Mouse (Mus musculus) C2C12 (cell line): ENCODE measurements at regions not wholly inside any gene's neighbourhood (a gene's known extent, or its start where the extent isn't known, plus 50 kb on each side); places are given as distances from the start of the nearest gene placed in this dataset.

Experiments used
- H3K27me3 ChIP-seq: one replicate; pipeline ENCODE4 v1.6.1; 2011; ENCODE audit not compliant: control insufficient read depth, insufficient read depth, insufficient read length
- H3K36me3 ChIP-seq: one replicate; pipeline ENCODE4 v1.6.1; 2011; ENCODE audit not compliant: control insufficient read depth, insufficient read depth
- H3K4me3 ChIP-seq: one replicate; pipeline ENCODE4 v1.5.1; 2011; ENCODE audit warnings: mild to moderate bottlenecking, control low read depth; ENCODE audit not compliant: poor library complexity, insufficient read depth, severe bottlenecking
- H3K79me2 ChIP-seq: one replicate; pipeline ENCODE4 v1.6.1; 2011; ENCODE audit not compliant: control insufficient read depth, insufficient read depth
- H3K79me3 ChIP-seq: one replicate; pipeline ENCODE4 v1.6.1; 2011; ENCODE audit warnings: low read depth, control low read depth
- H3ac ChIP-seq: one replicate; pipeline ENCODE3; 2011; ENCODE audit warnings: low read depth; ENCODE audit not compliant: control insufficient read depth, insufficient read length
- CEBPB ChIP-seq: IDR thresholded peaks from one replicate; pipeline ENCODE4 v1.6.1; 2011; ENCODE audit warnings: low read depth, mild to moderate bottlenecking, control low read depth, moderate library complexity
- CTCF ChIP-seq: IDR thresholded peaks from one replicate; pipeline ENCODE4 v1.5.1; 2011; ENCODE audit not compliant: control insufficient read depth, insufficient read depth, insufficient read length
- FOSL1 ChIP-seq: IDR thresholded peaks from one replicate; pipeline ENCODE4 v1.8.0; 2011; ENCODE audit warnings: mild to moderate bottlenecking, low read length; ENCODE audit not compliant: poor library complexity, insufficient read depth, severe bottlenecking
- MAX ChIP-seq: IDR thresholded peaks from one replicate; pipeline ENCODE4 v1.6.1; 2011; ENCODE audit warnings: mild to moderate bottlenecking, control low read depth
- MYOD1 ChIP-seq: IDR thresholded peaks from one replicate; pipeline ENCODE4 v1.6.1; 2011; ENCODE audit warnings: low read depth; ENCODE audit not compliant: control insufficient read depth, insufficient read length
- MYOG ChIP-seq: IDR thresholded peaks from one replicate; pipeline ENCODE4 v1.6.1; 2011; ENCODE audit not compliant: control insufficient read depth, insufficient read length; ENCODE audit errors: extremely low read depth
- USF1 ChIP-seq: IDR thresholded peaks from one replicate; pipeline ENCODE4 v1.6.1; 2011; ENCODE audit warnings: low read depth, mild to moderate bottlenecking, control low read depth, moderate library complexity

DNA sequence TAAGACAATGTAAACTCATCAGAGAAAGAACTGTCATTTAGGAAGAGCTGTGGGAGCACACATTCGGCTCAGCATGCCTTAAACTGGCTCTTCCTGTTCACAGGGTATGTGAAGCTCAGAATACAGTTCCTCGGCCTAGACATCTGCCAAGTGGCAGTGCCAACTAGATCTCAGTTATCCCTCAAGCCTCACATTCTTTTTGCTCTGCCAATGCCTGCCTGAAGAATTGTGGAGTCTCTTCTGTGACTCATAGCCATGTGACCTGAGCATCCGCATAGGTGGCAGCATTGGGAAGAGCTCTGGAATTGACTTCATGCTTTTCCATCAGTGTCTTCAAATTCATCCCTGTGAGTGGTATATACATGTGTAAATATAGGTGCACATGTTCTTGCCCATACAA is 59.7 kb downstream of the Prlhr start:
- Histone ChIP-seq H3K4me3 (no peak overlapping the region), H3K27me3 (no peaks in the 10 kb centered on the region), H3K79me2 (no peaks in the 10 kb centered on the region), H3ac (no peak overlapping the region), H3K36me3 (no peaks in the 10 kb centered on the region), H3K79me3 (no peaks in the 10 kb centered on the region)
- no peak for TF ChIP-seq MYOD1
- peak; percentile 36 for TF ChIP-seq USF1

DNA sequence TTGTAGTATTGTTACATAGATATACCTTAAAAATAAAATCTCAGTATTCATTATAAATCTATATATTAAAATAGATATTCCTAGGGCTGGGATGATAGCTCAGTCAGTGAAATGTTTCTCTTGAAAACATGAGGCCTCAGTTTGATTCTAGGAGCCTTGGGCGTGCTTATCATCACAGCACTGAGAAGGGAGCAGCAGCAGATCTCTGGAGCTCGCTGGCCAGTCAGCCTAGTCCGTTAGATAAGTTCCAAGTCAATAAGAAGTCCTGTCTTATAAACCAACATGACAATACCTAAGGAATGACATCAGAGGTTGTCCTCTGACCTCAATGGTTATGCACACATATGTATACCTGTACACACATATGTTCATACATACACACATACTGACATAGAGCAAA is 68.7 kb downstream of the Prlhr start:
- TF ChIP-seq MAX (no peak), MYOG (no peak), MYOD1 (no peak), USF1 (no peak), CTCF (no peak), CEBPB (no peak), FOSL1 (no peak)
- Histone ChIP-seq H3K27me3 (no peaks in the 10 kb centered on the region), H3K36me3 (no peaks in the 10 kb centered on the region), H3K4me3 (no peak overlapping the region), H3K79me2 (no peaks in the 10 kb centered on the region), H3ac (no peak overlapping the region), H3K79me3 (no peaks in the 10 kb centered on the region)

DNA sequence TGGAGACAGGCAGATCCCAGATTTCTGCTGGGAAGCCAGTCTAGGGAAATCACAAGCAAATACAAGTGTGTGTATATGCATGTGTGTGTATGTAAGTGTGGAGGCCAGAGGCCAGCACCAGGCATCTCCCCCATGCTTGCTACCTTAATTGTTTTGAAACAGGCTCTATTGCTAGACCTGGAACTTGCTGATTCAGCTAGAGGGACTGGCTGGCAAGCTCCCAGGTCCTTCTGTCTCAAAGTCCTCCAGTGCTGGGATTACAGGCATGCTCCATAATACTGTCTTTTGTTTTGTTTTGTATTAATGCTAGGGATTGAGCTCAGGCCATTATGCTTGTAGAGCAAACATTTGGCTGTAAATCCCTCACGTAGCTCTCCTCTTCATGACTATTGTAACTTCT is 70.4 kb downstream of the Prlhr start:
- no peaks in the 10 kb centered on the region for H3K79me3 ChIP-seq

DNA sequence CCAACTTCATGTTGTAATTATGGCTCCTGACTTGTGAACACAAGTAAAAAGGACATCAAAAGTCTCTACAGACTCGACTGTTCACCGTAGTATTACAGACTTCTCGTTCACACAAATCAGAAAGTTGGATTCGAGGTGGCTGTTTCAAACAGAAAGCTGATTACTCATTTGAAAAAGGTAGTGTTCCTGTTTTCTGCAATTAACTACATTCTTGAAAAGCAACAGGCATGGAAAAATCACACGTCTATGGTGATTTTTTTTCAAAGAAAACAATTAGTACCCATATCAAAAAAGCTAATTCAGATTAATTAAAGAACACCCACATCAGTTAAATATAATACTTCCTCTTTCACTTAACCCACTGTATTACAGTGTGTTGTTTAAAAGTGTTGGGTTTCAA is 71.5 kb downstream of the Prlhr start:
- H3K36me3 ChIP-seq = no peaks in the 10 kb centered on the region
- H3K4me3 ChIP-seq = no peak overlapping the region
- no peaks in the 10 kb centered on the region for H3K79me3 ChIP-seq
- no peaks in the 10 kb centered on the region for H3K27me3 ChIP-seq
- H3ac ChIP-seq = no peak overlapping the region
- H3K79me2 ChIP-seq = no peaks in the 10 kb centered on the region
- TF ChIP-seq CTCF (no peak), FOSL1 (no peak), MYOD1 (no peak), MYOG (no peak), USF1 (no peak)

More for the DNA sequence above, 70.4 kb downstream of the Prlhr start:
- Histone ChIP-seq H3ac (no peak overlapping the region), H3K36me3 (no peaks in the 10 kb centered on the region), H3K27me3 (no peaks in the 10 kb centered on the region), H3K4me3 (no peak overlapping the region), H3K79me2 (no peaks in the 10 kb centered on the region)
- no peak for TF ChIP-seq FOSL1
- TF ChIP-seq MAX = no peak
- no peak for TF ChIP-seq CTCF
- TF ChIP-seq USF1 = no peak
- TF ChIP-seq MYOD1 = no peak
- TF ChIP-seq CEBPB = no peak
- TF ChIP-seq MYOG = no peak

DNA sequence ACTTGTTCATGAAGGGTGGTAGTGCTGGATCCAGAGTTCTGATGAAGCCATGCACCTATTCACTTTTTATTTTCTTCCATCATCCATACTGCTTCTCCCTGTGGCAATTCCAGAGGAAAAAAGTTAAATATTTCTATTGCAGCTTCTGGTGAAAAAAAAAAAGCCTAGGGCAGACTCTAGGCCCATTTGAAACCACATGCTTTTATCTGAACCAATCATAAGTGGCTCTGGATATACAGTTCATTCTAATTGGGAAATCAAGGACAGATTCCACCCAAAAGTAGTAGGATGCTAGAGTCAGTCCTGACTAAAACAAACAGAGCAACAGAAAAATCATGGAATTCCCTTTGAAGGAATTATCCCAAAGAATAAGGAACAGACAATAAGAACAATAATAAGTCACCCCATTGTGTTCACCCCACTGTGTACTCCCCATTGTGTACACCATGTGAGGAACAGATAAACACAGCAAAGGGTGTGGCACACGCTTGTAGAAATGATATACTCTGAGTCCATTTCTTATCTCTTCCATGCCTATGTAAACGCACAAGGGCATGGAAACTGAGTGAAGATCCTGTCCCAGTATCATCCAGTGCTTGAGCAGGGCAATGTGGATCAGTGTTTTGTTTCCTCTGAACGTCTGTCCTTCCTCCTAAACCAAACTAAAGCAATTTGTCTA is 81.4 kb downstream of the Prlhr start:
- no peaks in the 10 kb centered on the region for H3K79me2 ChIP-seq
- H3K36me3 ChIP-seq = no peaks in the 10 kb centered on the region
- TF ChIP-seq FOSL1 (no peak), MAX (no peak), USF1 (no peak)
- H3K4me3 ChIP-seq = no peak overlapping the region
- H3ac ChIP-seq = no peak overlapping the region
- H3K79me3 ChIP-seq = no peaks in the 10 kb centered on the region
- no peaks in the 10 kb centered on the region for H3K27me3 ChIP-seq

DNA sequence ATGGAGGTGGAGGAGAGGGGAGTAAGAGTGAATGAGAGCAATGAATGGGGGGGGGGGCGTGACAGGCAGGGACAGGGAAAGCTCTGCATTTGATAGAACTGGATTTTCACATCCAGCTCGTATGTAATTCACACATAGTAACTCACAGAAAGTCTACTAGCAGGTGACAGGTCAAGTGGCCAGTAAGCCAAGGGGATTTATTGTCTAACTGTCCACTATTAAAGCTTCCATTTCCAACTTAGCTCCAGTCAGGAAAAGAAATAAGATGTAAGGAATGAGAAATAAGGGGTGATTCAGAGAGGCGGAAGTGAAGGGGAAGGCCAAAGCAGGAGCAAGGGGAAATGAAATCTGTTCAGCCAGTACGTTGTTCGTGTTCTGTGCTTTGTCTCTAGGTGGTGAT is 83.4 kb downstream of the Prlhr start:
- Histone ChIP-seq H3K36me3 (no peaks in the 10 kb centered on the region), H3K4me3 (no peak overlapping the region), H3K27me3 (no peaks in the 10 kb centered on the region), H3ac (no peak overlapping the region), H3K79me2 (no peaks in the 10 kb centered on the region), H3K79me3 (no peaks in the 10 kb centered on the region)
- TF ChIP-seq MAX (no peak), FOSL1 (no peak), CTCF (no peak), MYOD1 (no peak), USF1 (no peak), CEBPB (no peak), MYOG (no peak)
